Mouse (Mus musculus) ES-E14 (cell line): ENCODE measurements around the gene Tssk6. TPM values are rescaled to one million over a fixed set of nuclear protein-coding genes. Genes with fewer than 3 reads are reported as not detected.
"Not testable (repeated sequence)": the region's sequence is repeated elsewhere in the genome, so short reads cannot be mapped to it uniquely, and the experiment has no call there.

Source experiments
- DNase-seq: peaks from one replicate; pipeline ENCODE4 v3.0.0-alpha.2; 2013; ENCODE audit warnings: low read depth, low spot score
- H3K27ac ChIP-seq: 2 replicates; pipeline ENCODE4 v1.5.1; 2012; ENCODE audit warnings: low read depth, mild to moderate bottlenecking, low read length, moderate library complexity, mixed read lengths; ENCODE audit not compliant: poor library complexity, insufficient read depth, severe bottlenecking
- H3K36me3 ChIP-seq: 2 replicates; pipeline ENCODE4 v1.6.1; 2012; ENCODE audit warnings: mild to moderate bottlenecking, low read length, moderate library complexity, mixed read lengths; ENCODE audit not compliant: control insufficient read depth, poor library complexity, insufficient read depth, severe bottlenecking
- H3K4me1 ChIP-seq, 2 experiments: fragments of 150-350 bp in 1 of 2; sonication (generic) in 1 of 2; 2 replicates each; pipeline ENCODE4 v1.6.1; 2012; ENCODE audit warnings: low read length in 2 of 2, mild to moderate bottlenecking in 1 of 2, mixed read lengths in 1 of 2; ENCODE audit not compliant: control insufficient read depth in 2 of 2, insufficient read depth in 2 of 2, poor library complexity in 1 of 2
- H3K4me3 ChIP-seq, 2 experiments: fragments of 150-350 bp in 1 of 2; sonication (generic) in 1 of 2; 2 replicates each; pipeline ENCODE4 v1.5.1; 2012; ENCODE audit warnings: low read length in 2 of 2, low read depth in 1 of 2, mild to moderate bottlenecking in 1 of 2, mixed read lengths in 1 of 2; ENCODE audit not compliant: insufficient read depth in 1 of 2, poor library complexity in 1 of 2, severe bottlenecking in 1 of 2
- H3K9ac ChIP-seq: 2 replicates; pipeline ENCODE4 v1.6.1; 2012; ENCODE audit warnings: low read depth, mild to moderate bottlenecking, low read length, mixed read lengths; ENCODE audit not compliant: poor library complexity, insufficient read depth, severe bottlenecking
- H3K9me3 ChIP-seq: fragments of 150-350 bp; sonication (generic); 2 replicates; pipeline ENCODE4 v1.6.1; 2012; ENCODE audit warnings: low read depth, mild to moderate bottlenecking, low read length; ENCODE audit not compliant: control insufficient read depth, insufficient read depth
- CHD2 ChIP-seq: IDR thresholded peaks from 2 replicates; pipeline ENCODE4 v1.6.1; 2014; ENCODE audit warnings: mild to moderate bottlenecking, low read depth, low read length, inconsistent platforms
- HCFC1 ChIP-seq: IDR thresholded peaks from 2 replicates; pipeline ENCODE4 v1.6.1; 2012; ENCODE audit warnings: low read length, inconsistent platforms, borderline replicate concordance; ENCODE audit not compliant: insufficient read depth
- MAFK ChIP-seq: IDR thresholded peaks from 2 replicates; pipeline ENCODE4 v1.6.1; 2014; ENCODE audit warnings: mild to moderate bottlenecking, low read depth, low read length, inconsistent platforms; ENCODE audit not compliant: insufficient read depth
- ZC3H11A ChIP-seq: IDR thresholded peaks from 2 replicates; pipeline ENCODE4 v1.6.1; 2012; ENCODE audit warnings: low read depth, mild to moderate bottlenecking, inconsistent platforms, low read length, borderline replicate concordance
- ZNF384 ChIP-seq: IDR thresholded peaks from 2 replicates; pipeline ENCODE4 v1.6.1; 2012; ENCODE audit warnings: low read depth, low read length, inconsistent platforms
- in situ Hi-C, 2 experiments: fragments of 600-800 bp; cut with MboI; formaldehyde crosslinking; loops; one replicate each; pipeline ENCODE4 v1.15.1; 2025; ENCODE audit warnings: low sequenced_read_pairs in 2 of 2, inconsistent platforms in 1 of 2; ENCODE audit not compliant: unreplicated experiment in 2 of 2
- total RNA-seq: library from RNA; depleted of rRNA; stranded (reverse); fragments of 300-350 nt; gene quantifications from 2 replicates; pipeline ENCODE4 v1.2.3, GENCODE M21; 2012; rRNA removed

The Tssk6 gene
- total RNA-seq, 1 experiment = 2.5 TPM

DNA sequence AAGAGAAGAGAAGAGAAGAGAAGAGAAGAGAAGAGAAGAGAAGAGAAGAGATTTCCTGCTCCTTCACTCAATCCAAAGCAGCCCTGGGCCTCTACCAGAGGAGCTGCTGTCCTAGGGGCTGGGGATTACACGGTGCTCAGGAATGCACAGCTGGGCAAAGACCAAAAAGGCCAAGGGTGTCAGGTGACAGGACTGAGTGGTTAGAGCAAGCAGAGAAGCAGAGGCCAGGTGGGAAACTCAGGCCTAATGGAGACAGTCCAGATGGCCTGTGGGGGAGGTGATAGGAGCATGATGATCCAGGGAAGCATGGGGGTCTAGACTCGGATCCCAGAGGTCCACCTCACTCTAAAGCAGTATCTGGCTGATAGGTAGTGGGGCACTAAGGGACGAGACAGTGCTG lies 37.6 kb downstream of the Tssk6 start:
- Histone ChIP-seq H3K9me3 (no peaks in the 10 kb centered on the region), H3K4me3 (0 out of 4 replicates have a peak overlapping the region, but pooled peaks of 1 of the 2 experiments have one; percentile 5), H3K27ac (peak overlapping the region; percentile 65), H3K9ac (no peak overlapping the region), H3K36me3 (peaks cover 15% of the 10 kb centered on the region), H3K4me1 (peaks cover 27 to 42% of the 10 kb centered on the region in 2 experiments)
- no peak for TF ChIP-seq CHD2
- no peak for TF ChIP-seq ZC3H11A
- 0 out of 2 replicates have a peak, but pooled peaks have one; percentile 52 for TF ChIP-seq MAFK
- no peak for TF ChIP-seq HCFC1
- TF ChIP-seq ZNF384 = no peak
- DNase-seq = no peak
- in situ Hi-C loops = no loop called here

DNA sequence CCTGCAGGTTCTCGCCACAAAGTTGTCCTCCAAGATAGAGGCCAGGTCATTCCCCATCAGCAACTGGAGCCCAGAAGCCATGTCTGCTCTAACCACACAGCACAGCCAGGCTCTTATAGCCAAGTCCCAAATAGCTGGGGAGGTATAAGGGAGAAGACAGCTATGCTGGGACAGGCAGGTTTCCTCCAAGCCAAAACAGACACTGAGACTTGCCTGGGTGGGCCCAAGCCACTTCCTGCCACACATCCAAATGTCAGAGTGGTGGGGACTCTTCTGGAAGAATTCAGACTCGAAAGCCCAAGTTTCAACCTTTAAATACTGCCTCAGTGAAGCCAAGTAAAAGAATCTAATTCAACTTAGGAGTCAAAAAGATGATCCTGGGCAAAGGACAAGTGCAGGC lies 38.4 kb downstream of the Tssk6 start:
- no peak overlapping the region for H3K4me3 ChIP-seq
- no peaks in the 10 kb centered on the region for H3K9me3 ChIP-seq
- peaks cover 24 to 37% of the 10 kb centered on the region in 2 experiments for H3K4me1 ChIP-seq
- in situ Hi-C loops = no loop called here
- TF ChIP-seq ZNF384 = no peak
- TF ChIP-seq HCFC1 = no peak
- no peak for TF ChIP-seq ZC3H11A
- no peak for TF ChIP-seq MAFK
- TF ChIP-seq CHD2 = no peak
- H3K27ac ChIP-seq = peak overlapping the region; percentile 65
- no peak overlapping the region; the same call in 1 of the 2 replicates for H3K9ac ChIP-seq
- peaks cover 10% of the 10 kb centered on the region for H3K36me3 ChIP-seq
- no peak for DNase-seq

DNA sequence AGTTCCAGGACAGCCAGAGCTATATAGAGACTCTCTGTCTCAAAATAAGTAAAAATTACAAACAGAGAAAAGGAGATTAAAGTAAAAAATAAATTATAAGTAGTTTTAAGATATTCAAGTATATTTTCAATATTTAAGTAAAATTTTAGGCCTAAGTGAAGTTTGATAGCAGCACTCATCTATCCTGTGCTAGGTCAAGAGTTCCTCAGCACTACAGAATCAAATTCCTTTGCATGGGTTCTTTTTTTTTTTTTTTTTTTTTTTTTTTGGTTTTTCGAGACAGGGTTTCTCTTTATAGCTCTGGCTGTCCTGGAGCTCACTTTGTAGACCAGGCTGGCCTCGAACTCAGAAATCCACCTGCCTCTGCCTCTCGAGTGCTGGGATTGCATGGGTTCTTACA lies 40.5 kb downstream of the Tssk6 start:
- H3K36me3 ChIP-seq, H3K9ac ChIP-seq, H3K27ac ChIP-seq, DNase-seq, H3K9me3 ChIP-seq, in situ Hi-C loops, H3K4me3 ChIP-seq: not testable (repeated sequence)
- H3K4me1 ChIP-seq = peaks cover 17 to 30% of the 10 kb centered on the region in 2 experiments
- peak; percentile 81 for TF ChIP-seq ZNF384

GRCm38 (mm10) chr8:69950300-69950699 lies 48.3 kb downstream of the Tssk6 start:
- H3K27ac ChIP-seq = no peak overlapping the region
- no peak overlapping the region for H3K4me3 ChIP-seq
- peaks cover 0 to 4% of the 10 kb centered on the region in 2 experiments; a peak in 2 of 4 replicates for H3K4me1 ChIP-seq
- peaks cover 2% of the 10 kb centered on the region; the same call in 1 of the 2 replicates for H3K36me3 ChIP-seq
- in situ Hi-C loops = no loop called here
- H3K9me3 ChIP-seq = no peaks in the 10 kb centered on the region
- DNase-seq = no peak
- no peak overlapping the region for H3K9ac ChIP-seq
- TF ChIP-seq ZC3H11A (no peak), HCFC1 (no peak), CHD2 (no peak), MAFK (no peak), ZNF384 (no peak)

Other genes starting within 250 kb of the Tssk6 start
- 0.79 and 0.85 TPM in 2 replicates for gene Zfp964, start 247.7 kb upstream of the Tssk6 start, total RNA-seq
- 5.5 and 6.7 TPM in 2 replicates for gene Zfp869, start 191.5 kb upstream of the Tssk6 start, total RNA-seq
- gene Zfp963, start 152.2 kb upstream of the Tssk6 start, total RNA-seq = 2.1 and 2.7 TPM in 2 replicates
- gene Gm20422, start 127.3 kb upstream of the Tssk6 start, total RNA-seq = not detected in 2 replicates
- 123 and 193 TPM in 2 replicates for gene Atp13a1, start 111.0 kb upstream of the Tssk6 start, total RNA-seq
- gene Zfp866, start 111.0 kb upstream of the Tssk6 start, total RNA-seq = 19.1 and 21.6 TPM in 2 replicates
- gene Gmip, start 93.5 kb upstream of the Tssk6 start, total RNA-seq = 5.9 and 6.4 TPM in 2 replicates
- gene Lpar2, start 79.8 kb upstream of the Tssk6 start, total RNA-seq = 5.6 and 8.3 TPM in 2 replicates
- 5.2 and 6.1 TPM in 2 replicates for gene Pbx4, start 69.7 kb upstream of the Tssk6 start, total RNA-seq
- 7.3 and 10.7 TPM in 2 replicates for gene Cilp2, start 14.5 kb upstream of the Tssk6 start, total RNA-seq
- 146 and 243 TPM in 2 replicates for gene Ndufa13, start 374 bp downstream of the Tssk6 start, total RNA-seq
- gene Yjefn3, start 528 bp downstream of the Tssk6 start, total RNA-seq = 7.0 and 8.5 TPM in 2 replicates
- gene Gatad2a, start 94.2 kb downstream of the Tssk6 start, total RNA-seq = 139 and 148 TPM in 2 replicates
- gene Mau2, start 140.6 kb downstream of the Tssk6 start, total RNA-seq = 82.4 and 124 TPM in 2 replicates
- 38.5 and 38.8 TPM in 2 replicates for gene Sugp1, start 140.6 kb downstream of the Tssk6 start, total RNA-seq
- 2.0 and 2.5 TPM in 2 replicates for gene Tm6sf2, start 170.7 kb downstream of the Tssk6 start, total RNA-seq
- 2.2 and 4.8 TPM in 2 replicates for gene Hapln4, start 181.3 kb downstream of the Tssk6 start, total RNA-seq
- 4.3 and 9.2 TPM in 2 replicates for gene Ncan, start 218.7 kb downstream of the Tssk6 start, total RNA-seq
- gene Nr2c2ap, start 229.1 kb downstream of the Tssk6 start, total RNA-seq = 9.6 and 10.4 TPM in 2 replicates
- gene Rfxank, start 237.0 kb downstream of the Tssk6 start, total RNA-seq = 10.4 and 11.2 TPM in 2 replicates
- gene Borcs8, start 237.3 kb downstream of the Tssk6 start, total RNA-seq = 30.0 and 31.2 TPM in 2 replicates
- gene Mef2b, start 237.5 kb downstream of the Tssk6 start, total RNA-seq = 3.6 and 5.4 TPM in 2 replicates